Mouse (Mus musculus): ENCODE measurements at regions not wholly inside any gene's neighbourhood (a gene's known extent, or its start where the extent isn't known, plus 50 kb on each side); places are given as distances from the start of the nearest gene placed in this dataset.

- Histone ChIP-seq H3K4me1 (ENCODE audit: control insufficient read depth, insufficient read depth, low read length) (no peaks in the 10 kb centered on the region), H3K4me3 (ENCODE audit: insufficient read depth, low read depth, low read length) (no peak overlapping the region), H3K36me3 (ENCODE audit: control insufficient read depth, insufficient read depth, low read length) (no peaks in the 10 kb centered on the region), H3K27ac (ENCODE audit: insufficient read depth, low read depth, low read length) (no peak overlapping the region), H3K27me3 (replicated peaks; ENCODE audit: control insufficient read depth, insufficient read depth, low read length) (no peaks in the 10 kb centered on the region)
- WGBS, result 61% methylated on average over 16 of the region's 16 CpGs
- no peak for TF ChIP-seq CTCF (conservative IDR thresholded peaks at IDR 0.05; ENCODE audit: insufficient read depth, insufficient read length, low read depth, low read length)
- TF ChIP-seq POLR2A (IDR thresholded peaks at IDR 0.05; ENCODE audit: low read depth, low read length), result no peak
- no peak for DNase-seq
Observed at GRCm38 (mm10) chr5:119971286-119971685, 138.8 kb downstream of the Tbx5 start.

- 37% methylated on average over 24 of the region's 24 CpGs for WGBS
- no peak overlapping the region for H3K27ac ChIP-seq (ENCODE audit: insufficient read depth, low read depth, low read length)
- DNase-seq, result no peak
- no peaks in the 10 kb centered on the region for H3K27me3 ChIP-seq (replicated peaks; ENCODE audit: control insufficient read depth, insufficient read depth, low read length)
- no peaks in the 10 kb centered on the region for H3K36me3 ChIP-seq (ENCODE audit: control insufficient read depth, insufficient read depth, low read length)
- H3K4me3 ChIP-seq (ENCODE audit: insufficient read depth, low read depth, low read length), result no peak overlapping the region
- no peaks in the 10 kb centered on the region for H3K4me1 ChIP-seq (ENCODE audit: control insufficient read depth, insufficient read depth, low read length)
- TF ChIP-seq POLR2A (IDR thresholded peaks at IDR 0.05; ENCODE audit: low read depth, low read length), result no peak
- no peak for TF ChIP-seq CTCF (conservative IDR thresholded peaks at IDR 0.05; ENCODE audit: insufficient read depth, insufficient read length, low read depth, low read length)
Observed at GRCm38 (mm10) chr5:119972802-119973437, 140.5 kb downstream of the Tbx5 start.

DNA sequence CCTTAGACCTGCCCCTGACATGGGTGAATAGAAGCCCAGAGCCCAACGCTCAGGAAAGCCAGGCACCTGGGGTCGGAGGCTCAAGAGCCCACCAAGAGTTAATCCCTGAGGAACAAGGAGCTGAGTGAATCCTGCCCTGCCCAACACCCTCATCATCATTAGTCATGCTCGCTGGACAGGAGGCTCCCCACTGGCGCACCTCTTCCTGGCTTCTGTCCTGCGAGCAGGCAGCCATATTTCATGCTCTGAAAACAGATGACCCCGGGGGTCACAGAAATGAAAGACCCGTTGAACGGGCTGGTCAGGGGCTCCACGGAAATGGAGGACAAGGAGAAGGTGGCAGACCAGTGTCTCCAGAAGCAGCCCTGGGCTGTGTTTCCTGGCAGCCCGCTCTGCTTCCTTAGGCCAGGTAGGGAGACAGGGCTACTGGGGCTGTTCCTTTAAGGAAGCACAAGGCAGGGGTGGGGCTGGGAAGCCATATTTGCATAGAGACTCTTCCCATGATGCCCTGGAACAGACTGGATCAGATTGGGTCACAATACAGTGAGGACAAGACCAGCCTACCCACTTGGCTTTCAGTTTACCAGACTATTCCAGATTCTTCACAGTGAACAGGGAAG is 138.1 kb upstream of the Rbm19 start:
- Histone ChIP-seq H3K27ac (ENCODE audit: insufficient read depth, low read depth, low read length) (no peak overlapping the region), H3K36me3 (ENCODE audit: control insufficient read depth, insufficient read depth, low read length) (no peaks in the 10 kb centered on the region), H3K4me1 (ENCODE audit: control insufficient read depth, insufficient read depth, low read length) (no peaks in the 10 kb centered on the region), H3K4me3 (ENCODE audit: insufficient read depth, low read depth, low read length) (no peak overlapping the region), H3K27me3 (replicated peaks; ENCODE audit: control insufficient read depth, insufficient read depth, low read length) (no peaks in the 10 kb centered on the region)
- WGBS, result 20% methylated on average over 10 of the region's 10 CpGs
- no peak for DNase-seq
- no peak for TF ChIP-seq POLR2A (IDR thresholded peaks at IDR 0.05; ENCODE audit: low read depth, low read length)

DNA sequence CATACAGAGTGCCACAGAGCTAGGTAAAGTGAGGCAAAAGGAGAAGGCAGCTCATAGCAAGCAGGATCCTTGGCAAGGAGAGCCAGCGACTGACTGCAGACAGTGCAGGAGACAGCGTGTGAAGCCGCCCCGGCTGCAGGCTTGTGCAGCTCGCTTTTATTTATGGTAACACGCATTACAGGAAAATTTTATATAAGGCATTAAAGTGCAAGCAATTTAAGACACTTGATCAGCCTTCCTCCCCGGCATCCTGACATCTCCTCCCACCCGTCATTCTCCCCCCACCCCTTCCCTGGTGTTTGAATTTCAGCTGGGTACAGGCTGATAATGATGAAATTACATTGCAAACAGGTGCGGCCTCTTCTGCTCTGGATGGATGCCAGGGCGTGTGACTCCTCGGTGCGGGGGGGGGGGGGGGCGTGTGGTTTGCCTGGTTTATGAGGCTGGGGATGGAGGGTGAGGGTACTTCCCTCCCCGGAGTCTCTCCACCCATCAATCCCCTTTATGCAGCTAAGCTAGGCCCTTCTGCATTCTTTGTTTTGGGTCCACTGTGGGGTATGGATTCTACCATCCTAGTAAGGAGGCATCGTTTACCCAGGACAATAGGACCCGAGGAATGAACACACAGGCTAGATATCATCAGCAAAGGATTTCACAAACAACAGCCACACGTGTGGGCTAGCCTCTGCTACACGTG is 135.0 kb upstream of the Rbm19 start:
- WGBS, result 32% methylated on average over 18 of the region's 18 CpGs
- Histone ChIP-seq H3K36me3 (ENCODE audit: control insufficient read depth, insufficient read depth, low read length) (no peaks in the 10 kb centered on the region), H3K4me1 (ENCODE audit: control insufficient read depth, insufficient read depth, low read length) (no peaks in the 10 kb centered on the region), H3K27ac (ENCODE audit: insufficient read depth, low read depth, low read length) (no peak overlapping the region), H3K27me3 (replicated peaks; ENCODE audit: control insufficient read depth, insufficient read depth, low read length) (no peaks in the 10 kb centered on the region), H3K4me3 (ENCODE audit: insufficient read depth, low read depth, low read length) (no peak overlapping the region)
- TF ChIP-seq POLR2A (IDR thresholded peaks at IDR 0.05; ENCODE audit: low read depth, low read length) (no peak), CTCF (conservative IDR thresholded peaks at IDR 0.05; ENCODE audit: insufficient read depth, insufficient read length, low read depth, low read length) (no peak)
- DNase-seq, result no peak

GRCm38 (mm10) chr5:119984206-119984605 is 132.1 kb upstream of the Rbm19 start:
- WGBS, result 63% methylated on average over 7 of the region's 7 CpGs
- DNase-seq, result no peak
- Histone ChIP-seq H3K36me3 (ENCODE audit: control insufficient read depth, insufficient read depth, low read length) (no peaks in the 10 kb centered on the region), H3K4me1 (ENCODE audit: control insufficient read depth, insufficient read depth, low read length) (no peaks in the 10 kb centered on the region), H3K27me3 (replicated peaks; ENCODE audit: control insufficient read depth, insufficient read depth, low read length) (no peaks in the 10 kb centered on the region), H3K27ac (ENCODE audit: insufficient read depth, low read depth, low read length) (no peak overlapping the region), H3K4me3 (ENCODE audit: insufficient read depth, low read depth, low read length) (no peak overlapping the region)
- TF ChIP-seq POLR2A (IDR thresholded peaks at IDR 0.05; ENCODE audit: low read depth, low read length), result no peak
- TF ChIP-seq CTCF (conservative IDR thresholded peaks at IDR 0.05; ENCODE audit: insufficient read depth, insufficient read length, low read depth, low read length), result no peak

GRCm38 (mm10) chr5:119992130-119992529 is 124.1 kb upstream of the Rbm19 start:
- no peak for DNase-seq
- WGBS, result 68% methylated on average over 3 of the region's 3 CpGs
- Histone ChIP-seq H3K27me3 (replicated peaks; ENCODE audit: control insufficient read depth, insufficient read depth, low read length) (no peaks in the 10 kb centered on the region), H3K36me3 (ENCODE audit: control insufficient read depth, insufficient read depth, low read length) (no peaks in the 10 kb centered on the region), H3K4me3 (ENCODE audit: insufficient read depth, low read depth, low read length) (no peak overlapping the region), H3K27ac (ENCODE audit: insufficient read depth, low read depth, low read length) (no peak overlapping the region), H3K4me1 (ENCODE audit: control insufficient read depth, insufficient read depth, low read length) (no peaks in the 10 kb centered on the region)
- TF ChIP-seq CTCF (conservative IDR thresholded peaks at IDR 0.05; ENCODE audit: insufficient read depth, insufficient read length, low read depth, low read length), result no peak
- no peak for TF ChIP-seq POLR2A (IDR thresholded peaks at IDR 0.05; ENCODE audit: low read depth, low read length)

- H3K27ac ChIP-seq (ENCODE audit: insufficient read depth, low read depth, low read length), result no peak overlapping the region
- TF ChIP-seq POLR2A (IDR thresholded peaks at IDR 0.05; ENCODE audit: low read depth, low read length), result no peak
- no peak for TF ChIP-seq CTCF (conservative IDR thresholded peaks at IDR 0.05; ENCODE audit: insufficient read depth, insufficient read length, low read depth, low read length)
- DNase-seq, result no peak
- no peaks in the 10 kb centered on the region for H3K36me3 ChIP-seq (ENCODE audit: control insufficient read depth, insufficient read depth, low read length)
- no peak overlapping the region for H3K4me3 ChIP-seq (ENCODE audit: insufficient read depth, low read depth, low read length)
- H3K4me1 ChIP-seq (ENCODE audit: control insufficient read depth, insufficient read depth, low read length), result no peaks in the 10 kb centered on the region
- no peaks in the 10 kb centered on the region for H3K27me3 ChIP-seq (replicated peaks; ENCODE audit: control insufficient read depth, insufficient read depth, low read length)
- 84% methylated on average over 1 of the region's 1 CpGs for WGBS
Observed at GRCm38 (mm10) chr5:119995726-119996125, 120.5 kb upstream of the Rbm19 start.
